Comparison of ENCODE assay signal across 19 mouse cellular contexts in genomic region chr11:108876633-108877205, GRCm38 (mm10). TPM values are rescaled to one million over a fixed set of nuclear protein-coding genes. Genes with fewer than 3 reads are reported as not detected.
DNase-seq lines count a peak whose midpoint lies in the region; ATAC-seq and TF ChIP-seq lines count a peak whose summit lies in the region.
"Had no signal": no experiment of that assay in that cellular context is flagged by ENCODE, and none has a peak within 500 bp of the region (broad histone marks: within the 10 kb centered on the region; RNA-seq: fewer than 3 reads in every experiment).

No protein-coding gene starts in this region.

- no peaks in the 10 kb centered on the region for H3K27me3 ChIP-seq in kidney, embryonic 14.5 days (ENCODE audit: control insufficient read depth, insufficient read depth, low read length)
- H3K27me3 ChIP-seq in lung, postnatal 0 days (replicated peaks; ENCODE audit: insufficient read depth, low read length), result no peaks in the 10 kb centered on the region
- H3K27me3 ChIP-seq: embryonic facial prominence, embryonic 12.5 days; forebrain, embryonic 15.5 days; liver, embryonic 13.5 days had no signal

- TF ChIP-seq EP300 in lung, postnatal 0 days (IDR thresholded peaks at IDR 0.05), result peak; percentile 76

- H3K36me3 ChIP-seq in kidney, embryonic 14.5 days (ENCODE audit: control insufficient read depth, insufficient read depth, low read length), result no peaks in the 10 kb centered on the region
- H3K36me3 ChIP-seq in lung, postnatal 0 days (ENCODE audit: insufficient read depth, low read length), result no peaks in the 10 kb centered on the region
- H3K36me3 ChIP-seq: embryonic facial prominence, embryonic 12.5 days; forebrain, embryonic 15.5 days; G1E; heart, embryonic 12.5 days; liver, embryonic 13.5 days had no signal

- WGBS in kidney, embryonic 14.5 days, result 47% methylated on average over 7 of the region's 7 CpGs
- 31% methylated on average over 7 of the region's 7 CpGs for WGBS in lung, postnatal 0 days

- H3K9me3 ChIP-seq in kidney, embryonic 14.5 days (ENCODE audit: control insufficient read depth, low read length), result no peaks in the 10 kb centered on the region
- H3K9me3 ChIP-seq in lung, postnatal 0 days (ENCODE audit: low read length), result no peaks in the 10 kb centered on the region
- H3K9me3 ChIP-seq: embryonic facial prominence, embryonic 12.5 days; forebrain, embryonic 15.5 days; heart, embryonic 12.5 days; liver, embryonic 13.5 days had no signal

- H3K4me1 ChIP-seq in kidney, embryonic 14.5 days (ENCODE audit: control insufficient read depth, insufficient read depth, low read length), result no peaks in the 10 kb centered on the region
- H3K4me1 ChIP-seq in lung, postnatal 0 days (ENCODE audit: insufficient read depth, low read depth, low read length), result 0 out of 2 replicates have a peak, but pooled peaks cover 6% of the 10 kb centered on the region
- H3K4me1 ChIP-seq: forebrain, embryonic 15.5 days; heart, embryonic 12.5 days; liver, embryonic 13.5 days had no signal

- no peak overlapping the region for H3K4me3 ChIP-seq in kidney, embryonic 14.5 days (ENCODE audit: low read length)
- H3K4me3 ChIP-seq in lung, postnatal 0 days (ENCODE audit: low read depth, low read length), result no peak overlapping the region
- H3K4me3 ChIP-seq: embryonic facial prominence, embryonic 12.5 days; forebrain, embryonic 15.5 days; heart, embryonic 12.5 days; layer of hippocampus, adult 2 months; liver, embryonic 13.5 days had no signal

- DNase-seq in kidney, adult 9 months, result no peak
- DNase-seq in urinary bladder, postnatal 25 days (ENCODE audit: low spot score), result peak; percentile 26
- DNase-seq in urinary bladder, adult 2 months (ENCODE audit: low spot score), result no peak
- DNase-seq in lung, postnatal 0 days (ENCODE audit: low spot score), result peak; percentile 88
- DNase-seq in thymus, postnatal 4 days, result no peak
- no peak for DNase-seq in cerebellum, postnatal 4 days (ENCODE audit: low spot score in 2 of 2)
- DNase-seq: cerebellum, adult 2 months; heart, postnatal 36 days; liver, embryonic 13.5 days; midbrain, embryonic 14.5 days; right cerebral cortex, adult 18-20 months; thymus, adult 18-20 months had no signal

- H3K4me2 ChIP-seq in kidney, embryonic 14.5 days (replicated peaks; ENCODE audit: low read depth, low read length), result no peak overlapping the region
- no peak overlapping the region for H3K4me2 ChIP-seq in lung, postnatal 0 days (replicated peaks; ENCODE audit: low read depth, low read length)
- H3K4me2 ChIP-seq: embryonic facial prominence, embryonic 12.5 days; forebrain, embryonic 15.5 days; heart, embryonic 12.5 days; liver, embryonic 13.5 days had no signal

- no peak overlapping the region for H3K27ac ChIP-seq in kidney, embryonic 14.5 days (ENCODE audit: low read depth, low read length)
- 0 out of 2 replicates have a peak overlapping the region, but pooled peaks have one; percentile 20 for H3K27ac ChIP-seq in lung, postnatal 0 days (ENCODE audit: low read length)
- H3K27ac ChIP-seq: embryonic facial prominence, embryonic 12.5 days; forebrain, embryonic 15.5 days; hindbrain, postnatal 0 days; layer of hippocampus, adult 2 months; liver, embryonic 13.5 days had no signal

- peak; percentile 68; the same call in 1 of the 2 replicates for ATAC-seq in kidney, embryonic 14.5 days (ENCODE audit: low FRiP score, low TSS enrichment)
- peak; percentile 91 for ATAC-seq in lung, postnatal 0 days
- ATAC-seq: forebrain, embryonic 15.5 days; hindbrain, postnatal 0 days had no signal

- no peak overlapping the region for H3K9ac ChIP-seq in kidney, embryonic 14.5 days (ENCODE audit: low read depth, low read length)
- H3K9ac ChIP-seq in lung, postnatal 0 days (replicated peaks; ENCODE audit: low read depth), result no peak overlapping the region
- H3K9ac ChIP-seq: embryonic facial prominence, embryonic 12.5 days; forebrain, embryonic 15.5 days; heart, embryonic 12.5 days; liver, embryonic 13.5 days had no signal

- no peak for TF ChIP-seq CTCF in lung, postnatal 0 days (IDR thresholded peaks at IDR 0.05)

RNA-seq across cellular contexts. Expression of gene Axin2, which starts 43.4 kb away (rescaled TPM):
- polyA plus RNA-seq in kidney, embryonic 14.5 days (2014; fragmentation: Nextera tagmentation; extraction: Ambion mirVana), result 8.0 and 11.5 TPM in 2 replicates
- 11.3 and 12.4 TPM in 2 replicates for polyA plus RNA-seq in urinary bladder, adult 2 months (2012; rRNA removed)
- polyA plus RNA-seq in lung, postnatal 0 days (2015; fragmentation: Nextera tagmentation; extraction: Ambion mirVana), result 10.4 and 11.0 TPM in 2 replicates
- polyA plus RNA-seq: G1E had no signal

Comparison
In these comparisons a context has a peak if more than half of its experiments do, and no peak if none do; other contexts are left out.
1. DNase-seq: peak in urinary bladder, postnatal 25 days (single experiment) and lung, postnatal 0 days (single experiment); none in kidney, adult 9 months (single experiment), urinary bladder, adult 2 months (single experiment), thymus, postnatal 4 days (single experiment) and cerebellum, postnatal 4 days (0 of 2).